Mouse (Mus musculus) CD8-positive naive resting alpha-beta T cell, adult 2 months (primary cell): ENCODE data around the gene Nr3c2.

Experiments used
- DNase-seq, 2 experiments: peaks; one replicate each; pipeline ENCODE4 v3.0.0; 2022; ENCODE audit warnings: low read depth in 2 of 2, low spot score in 2 of 2

The Nr3c2 gene

GRCm38 (mm10) chr8:77169757-77170438 lies 270.7 kb downstream of the Nr3c2 start:
- no peak for DNase-seq

GRCm38 (mm10) chr8:77170439-77170759 lies 271.2 kb downstream of the Nr3c2 start:
- no peak for DNase-seq

GRCm38 (mm10) chr8:77173075-77173657 lies 273.9 kb downstream of the Nr3c2 start:
- DNase-seq: no peak

- DNase-seq: no peak
Observed at GRCm38 (mm10) chr8:77173736-77174135, 274.5 kb downstream of the Nr3c2 start.

GRCm38 (mm10) chr8:77175471-77175870 lies 276.2 kb downstream of the Nr3c2 start:
- DNase-seq: no peak

GRCm38 (mm10) chr8:77176343-77176742 lies 277.1 kb downstream of the Nr3c2 start:
- no peak for DNase-seq

GRCm38 (mm10) chr8:77185816-77186215 lies 286.6 kb downstream of the Nr3c2 start:
- DNase-seq: no peak

GRCm38 (mm10) chr8:77186914-77187536 lies 287.8 kb downstream of the Nr3c2 start:
- no peak for DNase-seq

- no peak for DNase-seq
Observed at GRCm38 (mm10) chr8:77187748-77188147, 288.5 kb downstream of the Nr3c2 start.

GRCm38 (mm10) chr8:77188298-77188697 lies 289.1 kb downstream of the Nr3c2 start:
- no peak for DNase-seq

GRCm38 (mm10) chr8:77189318-77189717 lies 290.1 kb downstream of the Nr3c2 start:
- no peak for DNase-seq

GRCm38 (mm10) chr8:77190393-77190792 lies 291.2 kb downstream of the Nr3c2 start:
- DNase-seq: no peak

GRCm38 (mm10) chr8:77209297-77209696 lies 310.1 kb downstream of the Nr3c2 start:
- no peak for DNase-seq

- no peak for DNase-seq
Observed at GRCm38 (mm10) chr8:77213893-77214464, 314.7 kb downstream of the Nr3c2 start.

- no peak for DNase-seq
Observed at GRCm38 (mm10) chr8:77214665-77215064, 315.4 kb downstream of the Nr3c2 start.

GRCm38 (mm10) chr8:77215191-77215590 lies 315.9 kb downstream of the Nr3c2 start:
- no peak for DNase-seq

GRCm38 (mm10) chr8:77223123-77223522 lies 323.9 kb downstream of the Nr3c2 start:
- no peak for DNase-seq

- DNase-seq: no peak
Observed at GRCm38 (mm10) chr8:77227742-77228141, 328.5 kb downstream of the Nr3c2 start.

GRCm38 (mm10) chr8:77228688-77229087 lies 329.4 kb downstream of the Nr3c2 start:
- no peak for DNase-seq

- DNase-seq: no peak
Observed at GRCm38 (mm10) chr8:77231211-77231610, 332.0 kb downstream of the Nr3c2 start.

GRCm38 (mm10) chr8:77231834-77232233 lies 332.6 kb downstream of the Nr3c2 start:
- no peak for DNase-seq

- no peak for DNase-seq
Observed at GRCm38 (mm10) chr8:77232411-77232810, 333.2 kb downstream of the Nr3c2 start.
